Mouse (Mus musculus): Measurements from ENCODE around the gene Col23a1. TPM values are rescaled to one million over a fixed set of nuclear protein-coding genes. Genes with fewer than 3 reads are reported as not detected.

Gene Col23a1
- polyA plus RNA-seq, 1 experiment from 2014 or later = 8.0 TPM

DNA sequence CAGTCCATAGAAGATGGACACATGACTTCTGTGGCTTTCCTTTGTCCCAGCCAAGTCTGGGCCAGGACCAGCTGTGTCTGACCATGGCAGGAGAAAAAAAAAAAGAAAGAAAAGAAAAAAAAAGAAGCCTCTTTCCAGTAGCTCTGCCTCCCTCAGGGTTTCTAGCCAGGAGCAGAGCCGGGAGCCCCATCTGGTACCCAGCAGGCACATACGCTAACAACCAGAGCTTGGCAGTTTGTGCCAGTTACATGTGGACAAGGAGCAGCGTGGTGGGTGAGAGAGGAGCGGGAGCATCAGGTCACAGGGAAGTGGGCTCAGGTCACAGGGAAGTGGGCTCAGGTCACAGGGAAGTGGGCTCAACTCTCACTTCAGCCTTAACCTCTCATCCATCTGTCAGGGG is 286.7 kb downstream of the Col23a1 start:
- H3K27me3 ChIP-seq = no peaks in the 10 kb centered on the region
- no peak overlapping the region for H3K4me2 ChIP-seq
- no peak for ATAC-seq (ENCODE audit: low read depth)
- H3K4me1 ChIP-seq (replicated peaks) = peaks cover 15% of the 10 kb centered on the region
- no peaks in the 10 kb centered on the region for H3K36me3 ChIP-seq
- H3K4me3 ChIP-seq = no peak overlapping the region
- H3K27ac ChIP-seq (replicated peaks) = no peak overlapping the region
- WGBS = 60% methylated on average over 4 of the region's 4 CpGs
- H3K9me3 ChIP-seq = no peaks in the 10 kb centered on the region
- no peak overlapping the region; the same call in 1 of the 2 replicates for H3K9ac ChIP-seq

DNA sequence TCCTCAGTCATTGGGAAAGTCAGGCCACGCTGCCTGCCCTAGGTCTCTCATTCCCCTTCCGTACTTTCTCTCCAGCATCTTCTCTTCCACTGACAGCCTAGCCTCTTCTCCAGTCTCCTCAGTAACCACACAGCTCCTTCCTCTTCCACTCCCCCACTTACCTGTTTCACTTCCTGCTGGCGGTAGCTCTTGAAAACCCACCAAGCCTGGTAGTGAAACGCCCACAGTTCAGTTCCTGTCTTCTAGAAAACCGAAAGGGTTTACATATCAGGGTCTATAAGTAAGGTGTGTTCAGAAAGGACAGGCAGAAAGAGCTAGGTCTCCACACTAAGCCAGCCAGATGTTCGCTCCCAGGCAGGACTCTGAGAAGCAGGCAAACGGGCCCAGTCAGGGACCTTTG is 287.9 kb downstream of the Col23a1 start:
- no peak overlapping the region for H3K27ac ChIP-seq (replicated peaks)
- H3K9ac ChIP-seq = no peak overlapping the region
- peaks cover 11% of the 10 kb centered on the region for H3K4me1 ChIP-seq (replicated peaks)
- no peaks in the 10 kb centered on the region for H3K27me3 ChIP-seq
- WGBS = 87% methylated on average over 7 of the region's 7 CpGs
- no peak overlapping the region for H3K4me3 ChIP-seq
- ATAC-seq (ENCODE audit: low read depth) = no peak
- no peak overlapping the region for H3K4me2 ChIP-seq
- no peaks in the 10 kb centered on the region for H3K9me3 ChIP-seq
- H3K36me3 ChIP-seq = no peaks in the 10 kb centered on the region

DNA sequence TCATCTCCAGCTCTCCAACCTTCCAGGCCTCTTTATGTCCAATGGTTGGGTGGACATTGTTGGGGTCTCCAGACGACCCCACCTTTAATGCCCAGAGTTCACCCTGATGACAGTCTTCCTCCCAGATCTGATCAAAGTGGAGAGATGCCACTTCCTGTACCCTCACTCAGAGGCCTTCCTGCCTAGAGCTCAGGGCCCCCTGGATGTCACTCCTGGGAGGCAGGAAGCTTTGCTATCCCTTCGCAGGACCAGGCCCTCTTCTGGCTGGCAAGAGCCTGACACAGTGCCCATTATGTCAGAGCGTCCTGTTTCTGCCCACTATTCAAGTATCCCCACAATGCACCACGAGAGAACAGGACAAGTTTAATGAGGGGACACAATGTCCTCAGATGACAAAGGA is 289.3 kb downstream of the Col23a1 start:
- Histone ChIP-seq H3K27me3 (no peaks in the 10 kb centered on the region), H3K9ac (no peak overlapping the region), H3K9me3 (no peaks in the 10 kb centered on the region), H3K27ac (replicated peaks) (no peak overlapping the region), H3K4me1 (replicated peaks) (peaks cover 19% of the 10 kb centered on the region), H3K36me3 (no peaks in the 10 kb centered on the region), H3K4me2 (no peak overlapping the region), H3K4me3 (no peak overlapping the region)
- ATAC-seq (ENCODE audit: low read depth) = no peak
- 73% methylated on average over 4 of the region's 4 CpGs for WGBS

DNA sequence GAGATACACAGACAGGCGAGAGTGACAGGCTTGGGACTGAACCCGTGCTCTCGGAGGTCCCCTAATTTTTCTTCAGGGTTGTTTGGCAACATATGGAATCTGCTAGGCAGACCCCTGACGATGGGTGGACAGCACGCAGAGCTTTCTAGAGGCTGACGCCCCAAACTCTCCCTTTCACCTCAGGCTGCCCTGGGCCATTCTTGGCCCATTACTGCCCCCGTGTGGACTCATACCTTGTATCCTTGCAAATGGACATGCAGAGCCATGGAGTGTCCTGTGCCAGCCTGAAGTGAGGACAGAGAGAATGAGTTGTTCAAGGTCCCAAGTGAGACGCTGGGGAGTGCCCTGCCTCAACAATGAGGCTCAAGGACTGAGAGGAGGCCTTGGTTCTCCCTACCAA is 293.0 kb downstream of the Col23a1 start:
- no peak overlapping the region for H3K27ac ChIP-seq (replicated peaks)
- H3K36me3 ChIP-seq = peaks cover 18% of the 10 kb centered on the region
- no peaks in the 10 kb centered on the region for H3K9me3 ChIP-seq
- no peak overlapping the region for H3K9ac ChIP-seq
- peaks cover 29% of the 10 kb centered on the region for H3K4me1 ChIP-seq (replicated peaks)
- ATAC-seq (ENCODE audit: low read depth) = no peak
- no peak overlapping the region for H3K4me2 ChIP-seq
- no peak overlapping the region for H3K4me3 ChIP-seq
- 25% methylated on average over 8 of the region's 8 CpGs for WGBS
- no peaks in the 10 kb centered on the region for H3K27me3 ChIP-seq

DNA sequence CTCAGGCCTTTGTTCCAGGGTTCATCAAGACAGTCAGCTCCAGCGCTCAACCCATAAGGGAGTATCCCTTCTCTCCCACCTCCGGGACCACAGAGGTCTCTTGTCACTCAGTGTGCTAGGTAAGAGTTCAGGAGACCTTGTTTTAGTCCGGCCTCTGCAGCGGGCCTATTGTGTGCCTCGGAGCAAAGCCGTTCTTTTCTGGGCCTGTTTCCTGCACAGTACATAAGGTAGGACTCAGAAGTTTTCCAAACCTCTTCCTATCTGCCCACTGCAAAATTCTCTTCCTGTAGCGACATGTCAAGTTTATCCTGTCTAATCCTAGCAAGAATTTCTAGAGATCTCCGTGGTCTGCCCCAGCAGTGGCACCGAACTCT is 294.3 kb downstream of the Col23a1 start:
- Histone ChIP-seq H3K9me3 (no peaks in the 10 kb centered on the region), H3K4me1 (replicated peaks) (peaks cover 29% of the 10 kb centered on the region), H3K9ac (peak overlapping the region; percentile 81), H3K4me2 (peak overlapping the region; percentile 89), H3K27me3 (no peaks in the 10 kb centered on the region), H3K27ac (replicated peaks) (peak overlapping the region; percentile 96), H3K36me3 (peaks cover 32% of the 10 kb centered on the region), H3K4me3 (peak overlapping the region; percentile 66)
- ATAC-seq (ENCODE audit: low read depth) = peak; percentile 51
- 13% methylated on average over 9 of the region's 9 CpGs for WGBS

DNA sequence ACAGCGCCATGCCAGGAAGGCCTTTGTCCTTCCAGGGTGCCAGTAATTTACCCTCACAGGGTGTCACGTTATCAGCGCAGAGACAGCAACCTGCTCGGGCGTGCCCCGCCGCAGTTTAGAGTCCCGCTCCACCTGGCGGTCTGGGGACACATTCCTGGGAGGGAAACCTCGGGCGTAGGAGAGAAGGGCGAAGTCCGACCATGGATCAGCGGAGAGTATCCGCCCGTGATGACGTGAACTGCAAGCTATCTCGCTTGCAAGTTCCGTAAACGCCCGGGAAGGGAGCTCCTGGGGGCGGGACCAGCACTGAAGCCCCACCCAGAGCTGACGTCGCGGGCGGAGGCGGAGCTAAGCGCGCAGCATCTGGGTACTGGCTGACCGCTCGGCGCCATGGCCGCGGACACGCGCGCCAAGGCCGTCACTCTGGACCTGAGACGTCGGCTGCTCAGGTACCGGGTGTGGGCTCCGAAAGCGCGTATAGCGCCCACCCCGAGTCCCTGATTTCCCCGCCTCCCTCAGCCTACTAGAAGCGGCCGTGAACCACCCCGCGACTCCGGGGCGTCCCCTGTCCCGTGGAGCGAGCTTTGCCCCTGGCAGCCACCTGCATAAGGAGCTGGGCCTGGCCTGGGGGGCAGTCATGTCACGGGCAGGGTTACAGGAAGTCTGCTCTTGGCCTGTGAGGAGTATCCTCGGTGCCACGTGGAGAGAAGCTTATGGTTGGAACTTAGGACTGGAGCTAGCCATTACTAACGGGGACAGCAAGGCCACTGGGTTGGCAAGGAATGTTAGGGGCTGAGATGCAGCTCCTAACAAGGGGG is 294.9 kb downstream of the Col23a1 start, which contains the start of gene Phykpl:
Phykpl (plus strand) TSS at position 327 of the 818 bp plus-strand sequence.
- Histone ChIP-seq H3K27ac (replicated peaks) (peak within 1 kb of the TSS; percentile 96), H3K4me3 (peak within 1 kb of the TSS; percentile 66), H3K4me1 (replicated peaks) (peaks cover 29% of the 10 kb centered on the region), H3K36me3 (peaks cover 38% of the 10 kb centered on the region), H3K4me2 (peak within 1 kb of the TSS; percentile 89), H3K27me3 (no peaks in the 10 kb centered on the region), H3K9ac (peak within 1 kb of the TSS; percentile 86), H3K9me3 (no peaks in the 10 kb centered on the region)
- WGBS = under 1% methylated on average over 59 of the region's 59 CpGs
- peak; percentile 95 for ATAC-seq (ENCODE audit: low read depth)

DNA sequence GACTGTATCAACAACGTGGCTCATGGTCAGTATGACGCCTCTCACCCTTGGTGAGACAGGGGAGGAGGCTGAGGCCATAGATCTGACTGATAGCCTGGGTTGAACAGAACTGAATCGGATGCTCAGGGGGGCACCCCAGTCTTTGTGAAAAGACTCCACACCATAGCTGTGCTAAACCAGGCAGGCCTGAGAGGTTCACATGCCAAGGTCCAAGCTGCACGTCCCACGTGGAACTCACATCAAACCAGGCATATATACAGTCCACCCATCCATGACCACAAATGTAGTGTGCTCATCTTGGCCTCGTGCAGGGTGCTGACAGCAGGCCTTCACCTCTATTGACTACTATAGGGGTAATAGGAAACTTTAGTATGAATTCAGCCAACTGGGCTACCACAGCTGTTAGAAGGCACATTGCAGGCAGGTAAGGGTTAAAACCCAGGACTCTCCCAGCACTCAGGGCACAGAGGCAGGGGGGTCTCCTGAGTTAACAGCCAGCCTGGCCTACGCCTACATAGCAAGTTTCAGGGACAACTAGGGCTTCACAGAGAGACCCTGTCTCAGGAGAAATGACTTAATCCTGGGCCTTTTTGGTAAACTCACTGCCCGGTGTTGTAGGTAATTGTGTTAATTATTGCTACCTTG is 296.0 kb downstream of the Col23a1 start:
- H3K27ac ChIP-seq (replicated peaks) = peak overlapping the region; percentile 96; the same call in 1 of the 2 replicates
- ATAC-seq (ENCODE audit: low read depth) = no peak
- peak overlapping the region; percentile 89 for H3K4me2 ChIP-seq
- peak overlapping the region; percentile 66 for H3K4me3 ChIP-seq
- peaks cover 29% of the 10 kb centered on the region for H3K4me1 ChIP-seq (replicated peaks)
- H3K9ac ChIP-seq = peak overlapping the region; percentile 86; the same call in 1 of the 2 replicates
- peaks cover 48% of the 10 kb centered on the region for H3K36me3 ChIP-seq
- no peaks in the 10 kb centered on the region for H3K27me3 ChIP-seq
- no peaks in the 10 kb centered on the region for H3K9me3 ChIP-seq
- WGBS = 58% methylated on average over 8 of the region's 8 CpGs

DNA sequence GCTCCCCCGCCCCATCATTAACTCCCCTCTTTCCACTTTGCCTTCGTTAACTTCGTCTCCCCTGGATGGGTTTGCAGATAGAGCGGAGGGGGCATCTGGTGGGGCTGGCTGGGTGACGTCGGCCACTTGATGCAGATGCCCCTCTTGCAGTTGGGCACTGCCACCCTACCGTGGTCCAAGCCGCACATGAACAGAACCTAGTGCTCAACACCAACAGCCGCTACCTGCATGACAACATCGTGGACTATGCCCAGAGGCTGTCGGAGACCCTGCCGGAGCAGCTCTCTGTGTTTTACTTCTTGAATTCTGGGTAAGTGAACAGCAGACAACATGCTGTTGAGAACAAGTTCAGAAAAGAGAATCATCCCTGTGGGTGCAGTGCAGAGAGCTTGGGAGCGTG is 296.7 kb downstream of the Col23a1 start:
- Histone ChIP-seq H3K4me2 (no peak overlapping the region), H3K27ac (replicated peaks) (no peak overlapping the region)

DNA sequence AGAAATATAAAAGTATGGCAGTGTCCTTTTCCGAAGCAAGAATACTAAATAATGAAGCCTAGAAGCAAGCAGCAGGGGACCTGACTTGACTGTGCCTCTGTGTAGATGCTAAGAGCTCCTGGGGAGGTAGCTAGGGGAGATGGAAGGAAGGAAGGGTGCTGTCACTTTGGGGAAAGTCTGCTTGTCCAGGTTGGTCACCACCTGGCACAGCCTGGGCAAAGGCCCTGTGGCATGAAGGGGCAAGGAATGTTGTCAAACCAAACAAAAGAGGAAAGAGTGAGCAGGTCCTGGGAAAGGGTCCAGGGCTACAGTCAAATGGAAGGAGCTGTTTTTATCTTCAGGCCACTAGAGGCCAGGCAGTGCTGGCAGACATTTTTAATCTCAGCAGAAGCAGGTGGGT is 297.3 kb downstream of the Col23a1 start:
- no peaks in the 10 kb centered on the region for H3K27me3 ChIP-seq
- 95% methylated on average over 1 of the region's 1 CpGs for WGBS
- peaks cover 61% of the 10 kb centered on the region for H3K36me3 ChIP-seq
- H3K4me3 ChIP-seq = no peak overlapping the region
- no peak overlapping the region for H3K4me2 ChIP-seq
- H3K4me1 ChIP-seq (replicated peaks) = peaks cover 29% of the 10 kb centered on the region
- no peak overlapping the region for H3K27ac ChIP-seq (replicated peaks)
- no peak for ATAC-seq (ENCODE audit: low read depth)
- no peaks in the 10 kb centered on the region for H3K9me3 ChIP-seq
- no peak overlapping the region for H3K9ac ChIP-seq

More for the DNA sequence above, 296.7 kb downstream of the Col23a1 start:
- no peak for ATAC-seq (ENCODE audit: low read depth)
- peaks cover 54% of the 10 kb centered on the region for H3K36me3 ChIP-seq
- peaks cover 29% of the 10 kb centered on the region for H3K4me1 ChIP-seq (replicated peaks)
- H3K9me3 ChIP-seq = no peaks in the 10 kb centered on the region
- no peaks in the 10 kb centered on the region for H3K27me3 ChIP-seq
- H3K4me3 ChIP-seq = no peak overlapping the region
- no peak overlapping the region for H3K9ac ChIP-seq
- 91% methylated on average over 13 of the region's 13 CpGs for WGBS

DNA sequence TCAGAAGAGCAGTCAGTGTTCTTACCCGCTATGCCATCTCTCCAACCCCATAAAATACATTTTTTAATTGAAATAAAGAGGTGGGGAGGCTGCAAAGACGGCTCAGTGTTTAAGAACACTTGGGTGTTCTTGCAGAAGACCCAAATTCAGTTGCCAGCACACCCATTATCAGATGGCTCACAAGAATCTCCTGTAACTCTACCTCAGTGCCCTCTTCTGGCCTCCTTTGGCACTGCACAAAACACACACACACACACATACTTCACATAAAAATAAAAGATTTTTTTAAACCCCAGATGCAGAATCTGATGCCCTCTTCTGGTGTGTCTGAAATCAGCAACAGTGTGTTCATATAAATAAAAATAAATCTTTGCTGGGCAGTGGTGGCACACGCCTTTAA is 299.1 kb downstream of the Col23a1 start:
- 97% methylated on average over 3 of the region's 3 CpGs for WGBS
- Histone ChIP-seq H3K4me2 (no peak overlapping the region), H3K27me3 (no peaks in the 10 kb centered on the region), H3K9ac (no peak overlapping the region), H3K4me3 (no peak overlapping the region), H3K36me3 (peaks cover 79% of the 10 kb centered on the region), H3K9me3 (no peaks in the 10 kb centered on the region), H3K27ac (replicated peaks) (no peak overlapping the region), H3K4me1 (replicated peaks) (peaks cover 23% of the 10 kb centered on the region)
- no peak for ATAC-seq (ENCODE audit: low read depth)

DNA sequence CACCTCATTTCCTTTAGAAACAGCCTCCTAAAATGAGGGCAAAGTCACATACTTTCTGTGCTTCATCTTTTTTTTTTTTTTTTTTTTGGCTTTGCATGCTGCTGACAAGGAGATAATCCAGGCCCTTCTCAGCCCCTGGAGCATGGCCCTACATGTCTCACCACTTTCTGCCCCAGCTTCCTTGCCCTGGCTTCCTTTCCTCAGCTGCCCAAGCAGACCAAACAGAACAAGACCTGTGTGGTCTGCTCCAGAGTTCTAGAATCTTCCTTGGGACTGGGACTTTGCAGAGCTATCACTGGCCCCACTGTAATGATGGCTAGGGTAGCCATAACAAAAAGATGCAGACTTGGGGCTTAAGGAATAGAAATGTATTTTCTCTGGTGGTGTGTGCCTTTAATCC is 300.3 kb downstream of the Col23a1 start:
- Histone ChIP-seq H3K4me1 (replicated peaks) (peaks cover 15% of the 10 kb centered on the region), H3K4me3 (no peak overlapping the region), H3K4me2 (no peak overlapping the region), H3K27ac (replicated peaks) (no peak overlapping the region), H3K9me3 (no peaks in the 10 kb centered on the region), H3K27me3 (no peaks in the 10 kb centered on the region), H3K36me3 (peaks cover 89% of the 10 kb centered on the region), H3K9ac (no peak overlapping the region)
- no peak for ATAC-seq (ENCODE audit: low read depth)

DNA sequence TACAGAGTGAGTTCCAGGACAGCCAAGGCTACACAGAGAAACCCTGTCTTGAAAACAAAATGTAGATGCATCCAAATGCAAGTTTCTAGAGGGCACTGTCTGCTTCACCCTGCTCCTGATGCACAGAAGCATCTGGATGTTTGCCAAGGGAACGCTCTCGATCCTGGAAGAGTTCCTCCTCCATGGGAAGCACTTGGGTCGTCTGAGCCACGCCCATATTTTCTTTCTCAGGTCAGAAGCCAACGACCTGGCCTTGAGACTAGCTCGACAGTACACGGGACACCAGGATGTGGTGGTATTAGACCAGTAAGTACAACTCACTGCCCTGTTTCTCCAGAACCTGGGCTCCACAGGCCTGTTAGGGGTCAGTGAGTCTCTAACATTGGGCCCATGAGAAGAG is 301.4 kb downstream of the Col23a1 start:
- Histone ChIP-seq H3K4me1 (replicated peaks) (peaks cover 4% of the 10 kb centered on the region; the same call in 1 of the 2 replicates), H3K36me3 (peaks cover 97% of the 10 kb centered on the region), H3K27ac (replicated peaks) (no peak overlapping the region), H3K4me2 (no peak overlapping the region), H3K4me3 (no peak overlapping the region), H3K9me3 (no peaks in the 10 kb centered on the region), H3K27me3 (no peaks in the 10 kb centered on the region), H3K9ac (no peak overlapping the region)
- no peak for ATAC-seq (ENCODE audit: low read depth)
- WGBS = 85% methylated on average over 7 of the region's 7 CpGs
